Mouse (Mus musculus): ENCODE data around the gene Gss.
A peak's percentile ranks its signal among the peaks of the same experiment; 100 is the strongest.

DNA sequence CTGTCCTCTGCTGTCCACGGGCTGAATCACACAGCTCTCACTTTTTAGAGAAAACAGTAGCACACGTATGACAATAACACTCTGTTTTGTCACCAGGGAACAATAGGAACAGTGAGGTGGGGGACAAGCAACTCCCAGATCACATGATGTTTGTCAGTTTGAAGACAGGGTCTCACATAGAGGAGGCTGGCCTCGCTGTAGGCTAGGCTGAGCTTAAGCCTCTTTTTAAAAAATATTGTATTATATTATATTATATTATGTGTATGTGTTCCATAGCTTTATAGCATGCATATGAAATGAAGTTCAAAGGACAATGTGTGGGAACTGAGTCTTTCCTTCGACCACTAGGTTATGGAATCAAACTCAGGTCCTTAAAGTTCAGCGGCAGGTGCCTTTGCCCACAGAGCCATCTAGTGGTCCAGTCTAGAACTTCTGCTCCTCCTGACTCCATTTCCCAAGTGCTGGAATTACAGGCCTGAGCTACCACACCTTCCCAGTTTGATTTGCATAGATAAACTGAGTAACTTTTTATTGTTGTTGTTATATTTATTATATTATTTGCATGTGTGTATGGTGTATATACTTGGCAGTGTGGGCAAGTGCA is 8.6 kb downstream of the Gss start:
- TF ChIP-seq POLR2A (IDR thresholded peaks at IDR 0.05; ENCODE audit: extremely low read depth, insufficient read depth, low read length) (no peak), CTCF (IDR thresholded peaks at IDR 0.05; ENCODE audit: extremely low read depth, insufficient read depth, low read length) (peak; percentile 90)

Measured in cortical plate, adult 2 months (tissue).